Mouse (Mus musculus): ENCODE data around the gene Prdx4. TPM values are rescaled to one million over a fixed set of nuclear protein-coding genes. Genes with fewer than 3 reads are reported as not detected.
"Not testable (repeated sequence)": the region's sequence is repeated elsewhere in the genome, so short reads cannot be mapped to it uniquely, and the experiment has no call there.

Gene Prdx4
- 260 and 266 TPM in 2 replicates for polyA plus RNA-seq (2015; fragmentation: Nextera tagmentation; extraction: Ambion mirVana)

DNA sequence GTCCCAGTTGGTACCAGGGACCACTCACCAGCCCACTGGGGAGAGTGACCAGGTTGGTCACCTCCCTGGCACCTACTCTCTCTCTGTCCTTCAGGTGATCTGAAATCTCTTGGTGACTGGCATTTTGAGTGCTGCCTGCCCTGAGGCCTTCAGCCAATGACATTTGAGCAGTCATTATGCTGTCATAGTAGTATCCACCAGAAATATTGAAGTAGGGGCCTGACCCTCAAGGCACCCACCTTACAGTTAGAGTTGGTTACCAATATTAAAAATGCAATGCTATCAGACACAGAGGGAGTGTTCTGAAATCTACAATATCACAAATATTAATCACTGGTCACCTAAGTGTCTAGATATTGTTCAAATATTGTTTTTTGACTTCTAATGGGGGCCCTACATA is at the start of gene Prdx4:
Prdx4 (minus strand) TSS at position 101 of the 400 bp plus-strand sequence.
- H3K4me2 ChIP-seq (replicated peaks; ENCODE audit: low read depth, low read length) = no peak within 1 kb of the TSS
- H3K36me3 ChIP-seq (ENCODE audit: insufficient read depth, low read length) = no peaks in the 10 kb centered on the region
- no peaks in the 10 kb centered on the region for H3K9me3 ChIP-seq (ENCODE audit: low read length)
- H3K4me3 ChIP-seq (ENCODE audit: low read length) = no peak within 1 kb of the TSS
- ATAC-seq (ENCODE audit: low FRiP score, low TSS enrichment) = no peak
- 0 out of 2 replicates have a peak, but pooled peaks cover 2% of the 10 kb centered on the region for H3K4me1 ChIP-seq (ENCODE audit: insufficient read depth, low read length)
- no peak within 1 kb of the TSS for H3K27ac ChIP-seq (ENCODE audit: low read length)
- H3K27me3 ChIP-seq (ENCODE audit: insufficient read depth, low read length) = no peaks in the 10 kb centered on the region
- H3K9ac ChIP-seq (replicated peaks; ENCODE audit: low read length) = no peak within 1 kb of the TSS

GRCm38 (mm10) chrX:155376538-155376937 is 36.0 kb upstream of the Prdx4 start:
- ATAC-seq (ENCODE audit: low FRiP score, low TSS enrichment) = no peak
- Histone ChIP-seq H3K27ac (ENCODE audit: low read length) (no peak overlapping the region), H3K27me3 (ENCODE audit: insufficient read depth, low read length) (no peaks in the 10 kb centered on the region), H3K36me3 (ENCODE audit: insufficient read depth, low read length) (no peaks in the 10 kb centered on the region), H3K9ac (replicated peaks; ENCODE audit: low read length) (no peak overlapping the region), H3K4me3 (ENCODE audit: low read length) (no peak overlapping the region), H3K4me1 (ENCODE audit: insufficient read depth, low read length) (no peaks in the 10 kb centered on the region), H3K9me3 (ENCODE audit: low read length) (no peaks in the 10 kb centered on the region), H3K4me2 (replicated peaks; ENCODE audit: low read depth, low read length) (no peak overlapping the region)
- WGBS = 37% methylated on average over 2 of the region's 2 CpGs

GRCm38 (mm10) chrX:155375458-155375857 is 34.9 kb upstream of the Prdx4 start:
- no peaks in the 10 kb centered on the region for H3K36me3 ChIP-seq (ENCODE audit: insufficient read depth, low read length)
- no peaks in the 10 kb centered on the region for H3K4me1 ChIP-seq (ENCODE audit: insufficient read depth, low read length)
- no peak overlapping the region for H3K27ac ChIP-seq (ENCODE audit: low read length)
- H3K4me2 ChIP-seq (replicated peaks; ENCODE audit: low read depth, low read length) = no peak overlapping the region
- no peak for ATAC-seq (ENCODE audit: low FRiP score, low TSS enrichment)
- WGBS = 38% methylated on average over 1 of the region's 1 CpGs
- no peak overlapping the region for H3K4me3 ChIP-seq (ENCODE audit: low read length)
- no peaks in the 10 kb centered on the region for H3K27me3 ChIP-seq (ENCODE audit: insufficient read depth, low read length)
- no peak overlapping the region for H3K9ac ChIP-seq (replicated peaks; ENCODE audit: low read length)
- H3K9me3 ChIP-seq (ENCODE audit: low read length) = no peaks in the 10 kb centered on the region

DNA sequence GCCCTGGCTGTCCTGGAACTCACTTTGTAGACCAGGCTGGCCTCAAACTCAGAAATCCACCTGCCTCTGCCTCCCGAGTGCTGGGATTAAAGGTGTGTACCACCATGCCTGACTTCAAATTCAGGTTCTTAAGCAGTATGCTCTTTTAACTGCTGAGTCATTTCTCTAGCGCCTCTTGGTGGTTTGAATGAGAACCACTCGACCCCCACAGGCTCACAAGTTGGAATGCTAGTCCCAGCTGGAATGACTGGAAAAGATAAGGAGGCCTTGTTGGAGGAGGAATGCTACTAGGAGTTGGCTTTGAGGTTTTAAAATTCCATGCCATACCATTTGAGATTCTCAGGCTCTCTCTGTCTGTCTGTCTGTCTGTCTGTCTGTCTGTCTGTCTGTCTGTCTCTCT is 29.6 kb upstream of the Prdx4 start:
- H3K4me3 ChIP-seq (ENCODE audit: low read length); H3K36me3 ChIP-seq (ENCODE audit: insufficient read depth, low read length); H3K9ac ChIP-seq (replicated peaks; ENCODE audit: low read length); H3K4me2 ChIP-seq (replicated peaks; ENCODE audit: low read depth, low read length); H3K27me3 ChIP-seq (ENCODE audit: insufficient read depth, low read length); H3K4me1 ChIP-seq (ENCODE audit: insufficient read depth, low read length); ATAC-seq (ENCODE audit: low FRiP score, low TSS enrichment); H3K27ac ChIP-seq (ENCODE audit: low read length); H3K9me3 ChIP-seq (ENCODE audit: low read length): not testable (repeated sequence)
- WGBS = 56% methylated on average over 3 of the region's 3 CpGs

DNA sequence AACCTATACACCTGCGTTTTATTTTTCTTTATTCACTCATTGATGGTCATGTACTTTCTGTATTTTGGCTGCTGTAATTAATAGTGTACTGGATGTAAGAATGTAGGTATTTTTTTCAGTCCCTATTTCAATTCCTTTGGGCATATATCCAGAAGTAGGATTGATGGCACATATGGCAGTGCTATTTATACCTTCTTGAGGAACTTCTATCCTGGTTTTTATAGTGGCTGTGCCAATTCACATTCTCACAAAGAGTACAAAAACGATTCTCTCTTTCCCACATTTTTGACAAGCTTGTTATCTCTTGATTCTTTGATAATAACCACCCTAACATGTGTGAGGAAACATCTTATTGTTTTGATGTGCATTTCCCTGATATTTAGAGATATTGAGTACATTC is 24.5 kb upstream of the Prdx4 start:
- no peaks in the 10 kb centered on the region for H3K27me3 ChIP-seq (ENCODE audit: insufficient read depth, low read length)
- WGBS = 54% methylated on average over 2 of the region's 2 CpGs
- H3K27ac ChIP-seq (ENCODE audit: low read length) = no peak overlapping the region
- H3K36me3 ChIP-seq (ENCODE audit: insufficient read depth, low read length) = no peaks in the 10 kb centered on the region
- no peak overlapping the region for H3K9ac ChIP-seq (replicated peaks; ENCODE audit: low read length)
- H3K4me1 ChIP-seq (ENCODE audit: insufficient read depth, low read length) = no peaks in the 10 kb centered on the region
- no peak for ATAC-seq (ENCODE audit: low FRiP score, low TSS enrichment)
- H3K9me3 ChIP-seq (ENCODE audit: low read length) = no peaks in the 10 kb centered on the region
- no peak overlapping the region for H3K4me2 ChIP-seq (replicated peaks; ENCODE audit: low read depth, low read length)
- H3K4me3 ChIP-seq (ENCODE audit: low read length) = no peak overlapping the region

- Histone ChIP-seq H3K4me1 (ENCODE audit: insufficient read depth, low read length) (no peaks in the 10 kb centered on the region), H3K4me3 (ENCODE audit: low read length) (no peak overlapping the region), H3K27me3 (ENCODE audit: insufficient read depth, low read length) (no peaks in the 10 kb centered on the region), H3K36me3 (ENCODE audit: insufficient read depth, low read length) (no peaks in the 10 kb centered on the region), H3K9me3 (ENCODE audit: low read length) (no peaks in the 10 kb centered on the region), H3K27ac (ENCODE audit: low read length) (no peak overlapping the region), H3K4me2 (replicated peaks; ENCODE audit: low read depth, low read length) (no peak overlapping the region), H3K9ac (replicated peaks; ENCODE audit: low read length) (no peak overlapping the region)
- ATAC-seq (ENCODE audit: low FRiP score, low TSS enrichment) = no peak
- WGBS = 84% methylated on average over 2 of the region's 2 CpGs
These were observed 5.7 kb upstream of the Prdx4 start for GRCm38 (mm10) chrX:155346249-155346648.

GRCm38 (mm10) chrX:155337905-155338721 is 2.4 kb downstream of the Prdx4 start:
- peak overlapping the region; percentile 49 for H3K4me2 ChIP-seq (replicated peaks; ENCODE audit: low read depth, low read length)
- WGBS = 18% methylated on average over 48 of the region's 49 CpGs
- peak overlapping the region; percentile 67 for H3K27ac ChIP-seq (ENCODE audit: low read length)
- H3K9ac ChIP-seq (replicated peaks; ENCODE audit: low read length) = peak overlapping the region; percentile 75
- H3K9me3 ChIP-seq (ENCODE audit: low read length) = no peaks in the 10 kb centered on the region
- ATAC-seq (ENCODE audit: low FRiP score, low TSS enrichment) = peak; percentile 98
- 0 out of 2 replicates have a peak, but pooled peaks cover 2% of the 10 kb centered on the region for H3K4me1 ChIP-seq (ENCODE audit: insufficient read depth, low read length)
- H3K4me3 ChIP-seq (ENCODE audit: low read length) = peak overlapping the region; percentile 59
- H3K27me3 ChIP-seq (ENCODE audit: insufficient read depth, low read length) = no peaks in the 10 kb centered on the region
- no peaks in the 10 kb centered on the region for H3K36me3 ChIP-seq (ENCODE audit: insufficient read depth, low read length)

GRCm38 (mm10) chrX:155337567-155337904 is 3.0 kb downstream of the Prdx4 start:
- Histone ChIP-seq H3K9ac (replicated peaks; ENCODE audit: low read length) (peak overlapping the region; percentile 75), H3K9me3 (ENCODE audit: low read length) (no peaks in the 10 kb centered on the region), H3K27ac (ENCODE audit: low read length) (peak overlapping the region; percentile 67), H3K36me3 (ENCODE audit: insufficient read depth, low read length) (0 out of 2 replicates have a peak, but pooled peaks cover under 1% of the 10 kb centered on the region), H3K27me3 (ENCODE audit: insufficient read depth, low read length) (no peaks in the 10 kb centered on the region), H3K4me1 (ENCODE audit: insufficient read depth, low read length) (0 out of 2 replicates have a peak, but pooled peaks cover 2% of the 10 kb centered on the region), H3K4me3 (ENCODE audit: low read length) (peak overlapping the region; percentile 59), H3K4me2 (replicated peaks; ENCODE audit: low read depth, low read length) (peak overlapping the region; percentile 49)
- WGBS = 24% methylated on average over 7 of the region's 7 CpGs
- no peak for ATAC-seq (ENCODE audit: low FRiP score, low TSS enrichment)

DNA sequence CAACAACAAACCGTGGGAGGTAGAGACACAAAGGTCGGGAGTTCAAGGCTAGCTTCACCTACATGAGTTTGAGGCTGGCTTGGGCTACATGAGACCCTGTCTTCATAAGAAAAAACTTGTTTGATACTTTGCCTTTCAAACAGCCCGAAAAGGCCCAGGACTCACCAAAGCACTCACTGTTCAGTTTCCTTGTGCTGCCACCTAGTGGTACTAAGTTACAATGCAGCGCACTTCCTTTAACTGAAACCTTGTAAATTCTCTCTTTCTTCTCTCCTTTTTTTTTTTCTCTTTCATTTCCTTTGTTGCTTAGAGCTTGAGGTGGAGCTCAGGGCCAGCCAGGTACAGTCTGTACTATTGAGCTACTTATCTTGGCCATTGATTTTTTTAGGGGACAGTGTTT is 22.5 kb downstream of the Prdx4 start:
- Histone ChIP-seq H3K4me3 (ENCODE audit: low read length) (no peak overlapping the region), H3K4me1 (ENCODE audit: insufficient read depth, low read length) (no peaks in the 10 kb centered on the region), H3K9ac (replicated peaks; ENCODE audit: low read length) (no peak overlapping the region), H3K9me3 (ENCODE audit: low read length) (no peaks in the 10 kb centered on the region), H3K36me3 (ENCODE audit: insufficient read depth, low read length) (no peaks in the 10 kb centered on the region), H3K4me2 (replicated peaks; ENCODE audit: low read depth, low read length) (no peak overlapping the region), H3K27ac (ENCODE audit: low read length) (no peak overlapping the region), H3K27me3 (ENCODE audit: insufficient read depth, low read length) (no peaks in the 10 kb centered on the region)
- WGBS = 46% methylated on average over 4 of the region's 4 CpGs
- 0 out of 2 replicates have a peak, but pooled peaks have one; percentile 27 for ATAC-seq (ENCODE audit: low FRiP score, low TSS enrichment)

DNA sequence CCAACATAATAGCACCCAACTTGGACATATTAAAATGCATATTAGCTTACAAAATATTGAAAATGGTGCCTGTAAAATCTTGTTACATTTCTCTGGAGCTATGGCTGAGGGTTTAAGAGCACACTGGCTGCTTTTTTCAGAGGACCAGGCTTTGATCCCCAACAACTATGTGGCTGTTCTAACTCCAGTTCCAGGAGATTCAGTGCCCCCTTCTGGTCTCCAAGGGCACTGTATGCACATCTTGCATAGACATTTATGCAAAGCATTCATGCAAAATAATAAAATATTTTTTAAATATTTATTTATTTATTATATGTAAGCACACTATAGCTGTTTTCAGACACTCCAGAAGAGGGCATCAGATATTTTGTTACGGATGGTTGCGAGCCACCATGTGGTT is 34.2 kb downstream of the Prdx4 start:
- no peaks in the 10 kb centered on the region for H3K9me3 ChIP-seq (ENCODE audit: low read length)
- no peaks in the 10 kb centered on the region for H3K27me3 ChIP-seq (ENCODE audit: insufficient read depth, low read length)
- no peak overlapping the region for H3K27ac ChIP-seq (ENCODE audit: low read length)
- H3K4me1 ChIP-seq (ENCODE audit: insufficient read depth, low read length) = no peaks in the 10 kb centered on the region
- no peak overlapping the region for H3K9ac ChIP-seq (replicated peaks; ENCODE audit: low read length)
- no peak overlapping the region for H3K4me3 ChIP-seq (ENCODE audit: low read length)
- no peak overlapping the region for H3K4me2 ChIP-seq (replicated peaks; ENCODE audit: low read depth, low read length)
- no peak for ATAC-seq (ENCODE audit: low FRiP score, low TSS enrichment)
- no peaks in the 10 kb centered on the region for H3K36me3 ChIP-seq (ENCODE audit: insufficient read depth, low read length)
- 93% methylated on average over 2 of the region's 2 CpGs for WGBS
